Mouse (Mus musculus) Muller cell, postnatal 12 days (primary cell): ENCODE results near the gene Ccm2.

Source experiments
- DNase-seq: peaks from one replicate; pipeline ENCODE4 v3.0.0-alpha.2; 2015; ENCODE audit errors: inconsistent ontology term

Ccm2 gene

DNA sequence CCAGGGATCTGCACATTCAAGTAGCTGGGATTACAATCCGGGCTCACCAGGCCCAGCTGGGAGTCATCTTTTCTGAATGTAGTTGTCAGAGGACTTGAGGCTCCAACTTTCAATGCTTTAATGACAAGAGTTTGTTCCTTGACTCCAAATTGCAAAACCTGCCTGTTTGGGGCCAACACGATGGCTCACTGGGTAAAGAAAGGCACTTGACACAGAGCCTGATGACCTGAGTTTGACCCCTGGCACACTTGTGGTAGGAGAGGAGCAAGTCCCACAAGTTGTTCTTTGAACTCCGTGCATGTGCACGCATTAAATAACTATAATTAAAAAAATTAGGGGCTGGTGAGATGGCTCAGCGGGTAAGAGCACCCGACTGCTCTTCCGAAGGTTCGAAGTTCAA is 16.7 kb upstream of the Ccm2 start:
- DNase-seq = no peak

DNA sequence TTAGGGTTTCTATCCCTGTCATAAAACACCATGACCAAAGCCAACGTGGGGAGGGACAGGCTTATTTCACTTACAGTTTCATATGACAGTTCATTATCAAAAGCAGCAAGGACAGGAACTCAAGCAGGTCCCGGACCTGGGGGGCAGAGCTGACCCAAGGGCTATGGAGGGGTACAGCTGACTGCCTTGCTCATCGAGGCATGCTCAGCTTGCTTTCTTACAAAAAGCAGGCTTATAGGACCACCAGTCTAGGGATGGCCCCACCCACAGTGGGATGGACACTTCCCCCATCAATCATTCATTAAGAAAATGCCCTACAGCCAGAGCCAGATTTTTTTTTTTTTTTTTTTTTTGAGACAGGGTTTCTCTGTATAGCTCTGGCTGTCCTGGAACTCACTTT is 15.9 kb upstream of the Ccm2 start:
- DNase-seq = no peak

DNA sequence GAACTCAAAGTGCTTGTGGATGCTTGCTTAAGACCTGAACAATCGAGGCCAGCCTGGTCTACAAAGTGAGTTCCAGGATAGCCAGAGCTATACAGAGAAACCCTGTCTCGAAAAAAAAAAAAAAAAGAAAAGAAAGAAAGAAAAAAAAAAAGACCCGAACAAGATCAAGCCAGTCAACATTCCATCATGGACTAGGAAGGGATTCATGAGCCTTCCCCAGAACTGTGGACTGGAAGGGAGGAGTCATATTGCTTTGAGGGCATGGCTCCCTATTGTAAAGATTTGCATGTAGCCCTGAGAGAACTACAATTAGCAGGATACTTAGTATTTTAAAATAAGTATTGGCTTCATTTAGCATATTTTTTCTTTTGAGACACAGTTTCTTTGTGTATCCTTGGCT is 2.0 kb upstream of the Ccm2 start:
- no peak for DNase-seq

DNA sequence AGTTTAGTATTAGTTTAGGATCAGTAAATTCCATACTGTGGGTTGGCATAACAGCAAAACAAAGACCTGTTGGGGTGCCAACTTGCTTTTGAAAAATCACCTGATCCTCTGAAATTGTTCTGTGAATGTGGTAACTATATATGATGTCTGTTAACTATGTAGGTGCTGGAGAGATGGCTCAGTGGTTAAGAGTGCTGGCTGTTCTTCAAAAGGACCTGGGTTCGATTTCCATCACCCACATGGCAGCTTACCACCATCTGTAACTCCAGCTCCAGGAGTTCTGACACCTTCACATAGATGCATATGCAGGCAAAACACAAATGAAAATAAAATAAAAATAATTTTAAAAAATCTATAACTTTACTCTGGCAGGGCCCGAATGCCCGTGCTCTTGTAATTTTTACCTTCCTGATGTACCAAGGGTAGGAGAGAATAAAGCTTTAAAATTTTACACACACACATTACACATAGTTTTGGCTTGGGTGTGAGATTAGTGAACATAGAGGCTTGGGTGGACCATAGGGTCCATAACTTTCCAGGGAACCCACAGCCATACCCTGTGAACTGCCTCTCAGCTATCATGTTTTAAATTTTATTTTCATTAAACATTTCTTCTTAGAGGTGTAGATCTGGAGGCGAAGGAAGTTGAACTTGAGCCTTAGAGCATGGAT is 1.4 kb upstream of the Ccm2 start:
- DNase-seq = no peak

DNA sequence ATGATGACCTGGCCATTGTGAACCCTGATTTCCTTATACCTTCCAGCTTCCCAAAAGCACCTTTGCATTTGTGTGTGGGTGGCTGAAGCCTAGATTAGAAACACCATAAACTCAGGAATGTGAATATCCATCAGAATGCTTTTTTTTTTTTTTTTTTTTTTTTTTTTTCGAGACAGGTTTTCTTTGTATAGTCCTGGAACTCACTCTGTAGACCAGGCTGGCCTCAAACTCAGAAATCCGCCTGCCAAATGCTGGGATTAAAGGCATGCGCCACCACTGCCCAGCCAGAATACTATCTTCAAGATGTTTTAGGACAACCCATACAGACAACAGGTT is 862 bp upstream of the Ccm2 start:
- DNase-seq = no peak

DNA sequence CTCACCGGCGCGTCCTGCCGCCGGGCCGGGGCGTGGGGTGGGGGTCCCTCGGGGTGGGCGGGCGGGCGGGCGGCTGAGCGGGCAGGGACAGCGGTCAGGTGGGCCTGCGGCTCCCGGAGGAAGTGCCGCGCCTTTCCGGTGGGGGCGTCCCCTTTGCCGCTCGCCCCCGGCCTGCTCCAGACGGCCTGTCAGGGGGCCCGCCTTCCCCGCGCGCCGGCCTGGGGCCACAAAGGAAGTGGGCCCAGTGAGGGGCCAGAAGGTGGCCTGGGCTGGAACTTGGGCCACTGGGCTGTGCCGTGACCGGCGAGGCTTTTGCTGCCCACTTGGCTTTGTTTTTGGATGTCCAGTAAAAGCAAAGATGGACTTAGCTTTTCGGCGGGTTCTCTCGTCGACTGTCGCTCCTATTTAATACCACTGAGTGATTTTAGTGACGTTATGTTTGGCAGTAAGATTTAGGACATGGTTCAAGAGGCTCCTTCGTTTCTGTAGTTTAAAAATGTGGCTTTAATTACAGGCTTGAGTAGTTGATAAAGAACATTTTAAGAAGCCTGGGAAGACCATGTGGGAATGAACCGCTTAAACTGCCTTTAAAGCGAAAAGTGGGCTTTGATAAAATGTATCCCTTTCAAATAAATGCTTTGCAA is 472 bp downstream of the Ccm2 start:
- DNase-seq = peak; percentile 78

DNA sequence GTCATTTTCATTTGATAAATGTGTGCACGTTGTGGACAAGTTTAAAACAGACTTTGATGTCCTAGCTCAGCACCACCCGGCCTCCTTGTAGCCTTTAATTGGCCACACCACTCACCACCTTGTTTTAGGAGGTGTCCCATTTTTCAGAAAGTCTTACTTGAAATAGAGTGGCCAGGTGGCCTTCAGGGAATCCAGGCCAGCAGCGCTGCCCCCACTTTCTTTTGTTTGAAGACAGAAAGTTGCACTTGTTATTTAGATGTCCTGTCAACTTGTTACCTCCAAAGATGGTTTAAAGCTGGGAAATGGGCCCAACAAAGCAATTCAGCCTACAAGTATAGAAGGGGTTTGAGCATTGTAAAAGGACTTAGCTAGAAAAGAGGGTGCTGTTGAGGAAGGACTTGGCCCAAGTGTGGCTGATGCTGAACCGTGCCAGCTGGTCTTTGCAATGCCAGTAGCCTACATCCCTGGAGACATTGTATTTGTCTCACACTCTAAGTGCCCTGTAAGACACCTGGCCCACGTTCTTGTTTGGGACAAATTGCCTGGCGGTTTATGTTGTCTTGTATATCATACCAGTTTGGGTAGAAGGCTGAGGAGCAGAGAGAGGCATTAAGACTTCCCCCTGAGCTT is 1.1 kb downstream of the Ccm2 start:
- DNase-seq = peak; percentile 30

DNA sequence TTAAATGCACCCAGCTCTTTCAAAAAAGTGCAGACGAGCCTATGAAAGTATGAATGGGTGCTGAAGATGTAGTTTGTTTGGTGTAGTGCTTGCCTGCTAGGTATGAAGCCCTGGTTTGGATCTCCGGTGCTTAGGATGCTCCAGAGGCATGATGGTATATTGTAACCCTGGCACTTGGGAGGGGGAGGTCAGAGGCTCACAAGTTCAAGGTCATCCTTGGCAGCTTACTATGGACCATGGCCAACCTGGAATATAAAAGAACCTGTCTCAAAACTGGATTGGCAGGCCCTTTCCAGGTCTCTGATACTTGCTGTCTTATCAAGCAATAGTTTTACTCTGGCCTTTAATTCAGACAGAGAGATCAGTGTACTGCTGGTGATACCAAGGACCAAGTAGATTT is 3.1 kb downstream of the Ccm2 start:
- DNase-seq = no peak

DNA sequence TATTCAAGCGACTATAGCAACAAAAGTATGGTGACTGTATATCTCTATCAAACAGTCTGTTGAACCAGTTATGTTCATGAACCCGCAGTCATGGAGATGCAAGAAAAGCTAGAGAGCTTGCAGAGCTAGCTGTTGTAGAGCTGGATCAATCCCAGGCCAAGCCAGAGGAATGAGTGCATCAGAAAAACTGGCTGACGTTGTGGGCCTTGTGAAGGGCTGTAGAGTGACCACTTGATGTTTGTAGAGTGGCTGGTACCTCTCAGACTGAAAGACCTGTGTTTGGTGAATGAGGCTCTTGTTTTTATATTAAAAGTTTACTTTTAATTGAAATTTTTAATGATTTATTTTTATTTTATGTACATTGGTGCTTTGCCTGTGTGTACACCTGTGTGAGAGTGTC is 3.5 kb downstream of the Ccm2 start:
- no peak for DNase-seq

DNA sequence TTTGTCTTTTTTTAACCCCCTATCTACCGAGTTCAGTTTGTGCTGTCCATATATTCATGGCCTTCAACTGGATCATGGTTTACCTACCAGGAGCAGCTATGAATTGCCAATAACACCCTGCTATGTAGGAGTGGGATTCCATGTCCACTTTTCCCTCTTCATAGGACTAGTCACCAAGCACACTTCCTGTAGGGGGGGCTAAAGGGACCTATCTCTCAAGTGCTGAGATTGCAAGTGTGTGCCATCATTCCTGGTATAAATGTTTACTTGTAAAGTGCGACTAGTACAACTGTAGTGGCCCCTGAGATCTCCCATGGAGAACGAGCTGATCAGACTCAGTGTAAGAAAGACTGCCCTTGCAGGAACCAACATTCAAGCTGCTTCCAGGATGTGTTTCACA is 11.5 kb downstream of the Ccm2 start:
- no peak for DNase-seq

DNA sequence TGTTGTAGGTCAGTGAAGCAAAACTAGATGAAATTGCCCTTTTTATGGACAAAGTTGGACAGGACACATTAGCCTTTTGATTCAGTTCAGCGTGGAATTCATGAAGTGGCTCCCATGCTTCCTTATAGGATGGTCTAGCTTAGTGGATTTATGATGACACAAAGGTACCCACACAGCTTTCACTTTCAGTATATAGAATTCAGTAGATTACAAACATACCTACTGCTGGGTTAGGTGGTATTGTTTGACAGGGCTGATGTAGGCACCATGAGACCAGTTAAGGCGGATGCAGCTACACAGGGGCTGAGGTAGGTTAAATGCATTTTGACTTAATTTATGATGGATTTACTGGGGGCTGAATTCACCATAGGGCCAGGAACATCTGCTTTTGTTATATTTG is 13.3 kb downstream of the Ccm2 start:
- no peak for DNase-seq

DNA sequence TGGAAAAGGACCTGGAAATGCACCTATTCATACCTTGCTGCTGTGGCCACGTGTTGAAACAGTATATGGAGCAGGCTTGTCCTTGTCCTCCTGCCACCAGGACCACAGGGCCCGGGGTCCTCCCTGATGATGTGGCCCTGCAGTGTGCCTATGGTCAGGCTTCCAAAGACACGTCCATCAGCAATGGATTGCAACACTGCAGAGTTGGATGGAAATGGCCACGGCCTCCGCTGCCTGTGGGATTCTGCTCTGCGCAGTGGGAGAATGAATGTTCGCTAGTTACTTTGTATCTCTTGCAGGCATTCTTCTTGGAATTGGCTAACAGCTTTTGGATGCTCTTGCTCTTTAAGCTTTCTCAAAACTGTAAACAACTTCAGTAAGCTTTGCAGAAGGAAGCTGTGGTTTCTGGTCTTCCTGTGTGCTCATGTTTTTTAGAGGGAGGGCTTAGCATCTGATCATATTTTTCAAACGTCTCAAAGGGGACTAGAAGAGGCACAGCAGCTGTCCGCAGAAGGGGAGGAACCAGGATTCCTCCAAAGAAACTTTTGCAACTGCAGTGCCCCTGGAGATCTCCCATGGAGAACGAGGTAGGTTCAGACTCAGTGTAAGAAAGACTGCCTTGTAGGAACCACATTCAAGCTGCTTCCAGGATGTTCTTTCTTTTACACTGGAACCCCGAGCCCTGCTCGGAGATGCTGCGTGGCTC is 14.1 kb downstream of the Ccm2 start:
- DNase-seq = no peak

DNA sequence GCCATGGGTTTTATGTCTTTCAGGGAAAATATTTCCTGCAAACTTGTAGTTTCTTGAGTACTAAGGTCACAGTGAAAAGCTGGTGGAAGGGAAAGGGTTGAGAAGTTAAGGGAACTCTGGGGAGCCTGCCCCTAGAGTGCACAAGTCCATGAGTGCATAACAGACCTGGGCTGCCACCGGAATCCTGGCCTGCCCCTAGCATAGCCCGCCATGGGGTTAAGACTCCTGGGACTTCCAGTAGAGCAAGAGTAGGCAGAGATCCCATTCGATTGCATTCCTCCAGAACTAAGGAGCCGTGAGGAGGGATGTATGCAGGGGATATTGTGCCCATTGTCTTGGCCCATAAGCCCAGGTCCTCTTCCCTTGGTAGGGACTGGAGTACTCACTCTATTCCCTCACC is 14.8 kb downstream of the Ccm2 start:
- DNase-seq = no peak

DNA sequence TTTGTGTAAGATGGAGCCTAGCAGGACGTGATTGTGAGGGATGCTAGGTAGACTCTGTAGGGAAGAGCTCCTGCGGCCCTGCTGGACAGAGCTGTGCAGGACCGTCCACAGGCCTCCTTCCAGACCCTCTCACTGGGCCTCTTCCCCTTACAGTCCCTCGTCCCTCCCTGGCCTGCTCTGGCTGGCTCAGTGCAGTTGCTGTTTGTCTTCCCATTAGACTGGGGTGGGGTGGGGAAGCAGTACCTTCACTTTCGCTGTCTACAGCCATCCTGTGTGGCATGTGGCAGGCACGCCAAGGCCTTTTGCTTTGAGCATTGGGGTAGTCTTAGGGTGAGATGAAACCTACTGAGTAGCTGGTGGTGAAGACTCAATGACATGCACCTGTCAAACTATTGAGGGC is 15.7 kb downstream of the Ccm2 start:
- no peak for DNase-seq

DNA sequence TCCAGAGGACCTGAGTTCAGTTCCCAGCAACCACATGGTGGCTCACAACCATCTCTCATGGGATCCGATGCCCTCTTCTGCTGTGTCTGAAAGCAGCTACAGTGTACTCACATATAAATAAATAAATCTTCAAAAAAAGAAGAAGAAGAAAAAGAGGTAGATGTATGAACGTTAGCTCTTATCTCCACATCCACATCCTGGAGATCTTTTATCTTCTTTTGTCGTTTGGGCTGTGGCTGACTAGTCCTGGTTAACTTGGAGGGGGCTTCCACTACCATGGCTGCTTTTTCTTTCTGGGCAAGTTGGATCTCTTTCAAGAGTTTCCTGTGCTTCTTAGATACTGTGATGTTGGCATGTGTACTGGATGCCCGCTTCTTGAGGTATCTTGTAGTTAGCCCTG is 16.5 kb downstream of the Ccm2 start:
- DNase-seq = no peak

DNA sequence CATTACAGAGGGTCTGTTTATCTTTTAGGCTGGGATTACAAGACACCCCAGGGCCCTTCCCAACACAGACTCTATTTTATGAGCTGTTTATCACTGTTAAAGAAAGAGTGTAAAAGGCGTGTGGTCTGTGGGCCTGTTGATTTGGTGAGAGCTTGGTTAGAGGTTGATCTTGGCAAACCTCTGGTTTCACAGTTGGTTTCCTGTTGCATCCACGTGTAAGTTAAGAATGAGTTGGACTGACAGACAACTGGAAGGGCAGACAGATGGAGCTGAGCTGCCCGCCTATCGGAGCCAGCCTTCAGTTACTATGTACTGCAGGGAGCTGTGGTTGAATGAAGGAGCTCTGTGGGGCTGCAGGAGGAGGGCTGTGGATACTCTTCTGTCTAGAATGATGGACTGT is 19.8 kb downstream of the Ccm2 start:
- DNase-seq = no peak

DNA sequence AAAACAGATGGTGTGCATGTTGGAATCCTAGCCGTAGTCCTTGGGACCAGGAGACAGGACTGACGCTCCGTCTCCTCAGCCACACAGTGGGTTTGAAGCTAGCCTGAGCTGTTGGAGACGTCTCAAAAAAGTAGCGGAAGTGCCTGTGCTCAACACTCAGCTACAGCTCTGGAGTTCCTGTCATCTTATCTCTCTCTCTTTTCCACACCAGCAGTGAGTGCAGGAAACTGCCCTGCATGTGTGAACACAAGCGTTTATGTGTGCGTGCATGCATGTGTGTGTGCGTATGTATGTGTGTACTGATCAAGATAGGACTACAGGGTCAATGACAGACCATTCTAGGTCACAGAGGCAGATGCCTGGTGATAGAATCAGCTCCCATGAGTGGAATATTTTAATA is 21.3 kb downstream of the Ccm2 start:
- DNase-seq = no peak

DNA sequence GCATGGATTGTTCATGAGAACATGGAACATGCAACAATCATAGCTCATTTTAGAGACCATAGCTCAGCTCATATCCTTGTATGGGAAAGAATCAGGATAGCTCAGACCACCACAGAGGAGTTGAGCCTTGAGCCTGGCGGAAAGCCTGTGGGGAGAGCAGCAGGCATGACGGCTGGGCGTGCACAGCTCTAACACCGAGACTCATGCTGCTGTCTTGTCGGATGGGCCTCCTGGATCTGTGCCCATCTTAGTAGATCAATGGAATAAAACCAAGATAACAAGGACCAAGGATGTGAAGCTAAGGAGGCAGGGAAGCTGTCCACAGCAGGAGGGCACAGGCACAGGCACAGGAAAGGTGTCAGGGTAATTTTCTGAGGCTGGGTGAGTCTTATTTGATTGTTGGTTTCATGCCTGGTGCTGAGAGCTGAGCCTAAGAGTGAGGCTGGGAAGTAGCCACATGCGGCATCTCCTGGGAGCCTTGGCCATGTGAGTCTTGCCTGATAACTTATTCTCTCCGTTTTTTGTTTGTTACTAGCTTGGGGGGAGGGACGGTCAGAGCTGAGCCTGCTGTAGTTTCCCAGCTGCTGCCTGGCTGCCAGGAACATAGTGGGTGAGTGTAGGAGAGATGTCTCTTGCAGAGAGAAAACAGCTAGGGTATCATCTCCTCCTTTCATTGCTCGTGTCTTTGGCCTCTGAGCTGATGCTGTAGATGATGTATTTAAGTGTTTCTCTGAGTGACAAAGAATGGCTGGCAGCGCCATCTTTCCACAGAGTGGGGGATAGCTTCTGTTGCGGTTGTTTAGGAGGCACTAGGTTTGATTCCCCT is 22.1 kb downstream of the Ccm2 start:
- DNase-seq = peak; percentile 20

DNA sequence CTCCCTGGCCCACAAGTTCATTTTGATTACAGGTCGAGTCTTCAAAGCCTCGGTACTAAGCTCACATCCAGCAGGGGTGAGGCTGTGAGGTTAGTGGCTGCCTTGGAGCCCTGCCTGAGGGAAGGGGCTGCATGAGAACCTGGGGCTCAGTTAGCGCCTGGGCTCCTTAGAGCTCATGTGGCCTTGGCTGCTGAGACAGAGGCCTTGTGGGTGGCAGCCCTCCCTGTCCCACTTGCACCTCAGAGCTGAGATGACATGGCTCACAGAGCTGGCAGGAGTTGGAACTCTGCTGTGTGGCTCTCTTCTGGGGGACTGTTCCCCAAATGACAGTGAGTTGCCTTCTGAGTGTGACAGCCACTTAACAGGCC is 22.7 kb downstream of the Ccm2 start:
- no peak for DNase-seq

DNA sequence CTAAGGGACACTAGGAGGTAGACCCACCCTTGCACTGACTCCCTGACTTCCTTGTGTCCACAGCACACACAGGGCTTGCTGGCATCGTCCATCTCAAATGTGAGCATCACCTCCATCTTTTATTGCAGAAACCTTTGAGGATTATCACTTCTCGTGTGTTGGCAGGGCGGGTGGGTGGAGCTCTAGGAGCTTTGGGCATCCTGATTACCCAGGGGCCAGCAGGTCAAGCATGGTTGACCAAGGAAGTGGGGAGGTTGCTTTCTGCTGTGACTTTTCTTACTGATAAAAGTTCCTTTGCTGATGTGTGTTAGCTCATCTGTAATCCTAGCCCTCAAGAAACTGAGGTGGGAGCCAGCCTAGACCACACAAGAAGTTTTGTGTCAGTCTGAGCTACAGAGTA is 29.5 kb downstream of the Ccm2 start:
- DNase-seq = no peak

DNA sequence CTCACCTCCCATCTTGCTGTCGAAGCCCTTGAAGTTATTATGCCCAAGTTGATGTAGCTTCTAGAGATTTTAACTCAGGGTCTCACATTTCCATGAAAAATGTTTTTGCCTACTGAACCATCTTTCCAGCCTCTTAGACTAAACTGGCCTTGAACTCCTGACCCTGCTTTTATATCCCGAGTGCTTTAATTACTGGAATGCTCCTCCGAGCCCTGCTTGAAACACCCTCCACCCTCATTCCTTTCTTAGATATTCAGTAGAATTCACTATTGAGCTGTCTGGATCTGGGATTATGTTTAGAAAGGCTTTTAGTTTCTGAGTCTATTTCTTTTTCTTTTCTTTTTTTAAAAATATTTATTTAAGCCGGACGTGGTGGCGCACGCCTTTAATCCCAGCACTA is 32.7 kb downstream of the Ccm2 start:
- DNase-seq = no peak

DNA sequence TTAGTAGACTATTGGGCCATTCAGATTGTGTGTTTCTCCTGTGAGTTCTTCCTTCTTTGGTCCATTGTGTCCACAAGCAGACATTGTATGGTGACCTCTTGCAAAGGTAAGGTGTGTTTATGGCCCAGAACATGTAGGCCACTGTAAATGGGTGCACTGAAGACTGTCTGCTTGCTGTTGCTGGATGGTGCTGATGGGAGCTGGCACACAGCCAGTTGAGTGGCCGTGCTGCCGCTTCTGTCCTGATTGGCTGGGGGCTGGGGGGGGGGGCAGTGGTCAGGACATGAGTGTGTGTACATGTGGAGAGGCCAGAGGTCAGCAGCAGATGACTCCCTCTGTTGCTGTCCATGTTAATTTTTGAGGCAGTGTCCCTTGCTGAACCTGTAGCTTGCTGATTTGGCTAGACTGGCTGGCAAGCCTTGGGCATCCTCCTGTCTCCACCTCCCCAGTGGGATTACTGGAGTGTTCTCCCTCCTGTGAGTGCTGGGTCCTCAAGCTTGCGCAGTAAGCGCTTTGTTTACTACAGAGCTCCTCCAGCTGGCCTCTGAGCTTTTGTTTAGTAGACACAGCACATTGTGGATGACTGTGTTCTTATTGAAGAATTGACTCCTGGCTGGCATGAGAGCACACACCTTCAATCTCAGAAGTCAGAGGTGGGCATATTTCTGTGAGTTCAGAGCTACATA is 33.5 kb downstream of the Ccm2 start:
- peak; percentile 23 for DNase-seq
